Mouse (Mus musculus): ENCODE data around the gene Cnnm3.

The Cnnm3 gene

DNA sequence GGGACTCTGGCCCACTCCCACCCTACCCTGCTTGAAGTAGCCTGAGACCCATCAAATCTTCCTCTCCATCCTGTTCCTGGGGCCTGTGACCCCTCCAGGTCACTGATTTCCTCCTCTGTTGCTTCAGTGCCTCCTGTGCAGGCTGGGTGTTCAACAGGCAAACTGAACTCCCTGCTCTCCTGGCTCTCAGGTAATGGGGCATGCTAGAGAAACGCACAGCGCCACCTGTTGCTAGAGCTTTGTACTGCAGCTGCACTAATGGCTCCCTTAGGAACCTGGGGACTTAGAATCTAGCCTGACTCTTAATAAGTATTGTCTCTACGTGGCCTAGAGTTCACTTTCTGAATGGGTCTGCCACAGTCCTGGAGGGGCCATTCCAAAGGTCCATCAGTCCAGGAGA is 10.4 kb upstream of the Cnnm3 start:
- peak; percentile 49 for DNase-seq (ENCODE audit: low spot score)

DNA sequence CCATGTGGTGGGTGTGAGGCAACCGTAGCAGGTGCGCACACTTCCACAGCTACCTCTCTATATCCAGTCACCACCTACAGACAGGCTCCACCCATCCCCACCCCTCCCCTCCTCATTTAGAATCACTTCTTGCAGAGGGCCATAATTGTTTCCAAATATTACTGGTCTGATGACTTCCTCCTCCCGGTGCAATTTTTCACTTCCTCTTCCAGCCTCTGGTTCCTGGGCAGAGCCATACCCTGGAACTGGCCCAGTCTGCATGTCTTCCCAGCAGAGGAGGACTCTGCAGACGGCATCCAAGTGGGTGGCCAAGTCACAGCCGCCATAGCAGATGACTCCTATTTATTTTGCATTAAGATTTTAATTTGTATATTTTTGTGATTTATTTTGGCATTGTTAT is 3.4 kb upstream of the Cnnm3 start:
- DNase-seq (ENCODE audit: low spot score) = no peak

DNA sequence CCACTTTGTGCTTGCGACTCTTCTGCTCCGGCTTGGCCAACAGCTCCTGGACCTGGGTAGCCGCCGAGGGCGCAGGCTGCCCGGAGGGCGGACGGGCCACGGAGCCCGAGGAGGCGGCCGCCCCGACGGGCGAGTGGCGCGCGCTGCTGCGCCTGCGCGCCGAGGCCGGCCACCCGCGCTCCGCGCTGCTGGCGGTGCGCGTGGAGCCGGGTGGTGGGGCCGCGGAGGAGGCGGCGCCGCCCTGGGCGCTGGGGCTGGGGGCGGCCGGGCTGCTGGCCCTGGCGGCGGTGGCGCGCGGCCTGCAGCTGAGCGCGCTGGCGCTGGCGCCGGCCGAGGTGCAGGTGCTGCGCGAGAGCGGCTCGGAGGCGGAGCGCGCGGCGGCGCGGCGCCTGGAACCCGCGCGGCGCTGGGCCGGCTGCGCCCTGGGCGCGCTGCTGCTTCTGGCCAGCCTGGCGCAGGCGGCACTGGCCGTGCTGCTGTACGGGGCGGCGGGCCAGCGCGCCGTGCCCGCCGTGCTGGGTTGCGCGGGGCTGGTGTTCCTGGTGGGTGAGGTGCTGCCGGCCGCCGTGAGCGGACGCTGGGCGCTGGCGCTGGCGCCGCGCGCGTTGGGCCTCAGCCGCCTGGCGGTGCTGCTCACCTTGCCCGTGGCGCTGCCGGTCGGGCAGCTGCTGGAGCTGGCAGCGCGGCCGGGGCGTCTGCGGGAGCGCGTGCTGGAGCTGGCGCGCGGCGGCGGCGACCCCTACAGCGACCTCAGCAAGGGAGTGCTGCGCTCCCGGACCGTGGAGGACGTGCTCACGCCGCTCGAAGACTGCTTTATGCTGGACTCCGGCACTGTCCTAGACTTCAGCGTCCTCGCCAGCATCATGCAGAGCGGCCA is 660 bp downstream of the Cnnm3 start:
- no peak for DNase-seq (ENCODE audit: low spot score)

DNA sequence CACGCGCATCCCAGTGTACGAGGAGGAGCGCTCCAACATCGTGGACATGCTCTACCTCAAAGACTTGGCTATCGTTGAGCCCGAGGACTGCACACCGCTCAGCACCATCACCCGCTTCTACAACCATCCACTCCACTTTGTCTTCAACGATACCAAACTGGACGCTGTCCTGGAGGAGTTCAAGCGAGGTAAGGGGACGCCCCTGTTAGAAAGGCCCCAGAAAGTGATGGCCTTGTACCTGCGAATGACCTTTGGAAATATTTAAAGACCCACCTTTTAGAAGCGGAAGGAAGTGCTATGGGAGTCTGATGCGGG is 1.3 kb downstream of the Cnnm3 start:
- DNase-seq (ENCODE audit: low spot score) = no peak

DNA sequence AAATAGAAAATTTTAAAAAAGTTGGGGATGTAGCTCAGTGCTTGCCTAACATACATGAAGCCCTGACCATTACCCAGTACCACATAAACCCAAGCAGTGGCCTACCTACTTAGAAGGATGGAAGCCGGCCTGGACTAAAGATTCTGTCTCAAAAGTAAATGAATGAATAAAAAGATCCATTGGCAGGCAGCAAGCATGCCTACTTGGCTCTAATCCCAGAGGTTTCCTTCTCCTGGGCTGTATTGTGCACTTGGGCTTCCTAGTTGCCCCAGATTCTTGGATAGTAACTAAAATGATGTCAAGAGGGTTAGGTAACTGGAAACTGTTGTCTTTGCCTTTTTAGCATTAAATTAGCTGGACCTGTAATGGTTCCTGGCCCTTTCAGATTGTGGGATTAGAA is 1.6 kb downstream of the Cnnm3 start:
- DNase-seq (ENCODE audit: low spot score) = no peak

DNA sequence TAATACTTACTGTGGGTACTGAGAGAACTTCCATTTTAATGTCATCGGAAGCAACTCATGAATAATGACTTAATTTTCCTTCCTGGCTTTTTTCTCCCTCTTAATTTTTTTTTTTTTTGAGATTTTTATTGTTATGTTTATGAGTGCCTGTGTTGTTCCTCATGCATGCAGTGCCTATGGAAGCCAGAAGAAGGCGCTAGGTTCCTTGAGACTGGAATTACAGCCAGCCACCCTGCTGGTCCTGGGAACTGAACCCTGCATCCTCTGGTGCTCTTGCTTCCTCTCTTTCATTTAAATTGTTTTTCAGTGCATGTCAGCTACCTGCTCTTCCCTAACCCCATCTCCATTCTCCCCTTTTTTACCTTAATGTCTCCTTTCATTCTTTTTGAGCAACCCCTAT is 2.1 kb downstream of the Cnnm3 start:
- DNase-seq (ENCODE audit: low spot score) = no peak

DNA sequence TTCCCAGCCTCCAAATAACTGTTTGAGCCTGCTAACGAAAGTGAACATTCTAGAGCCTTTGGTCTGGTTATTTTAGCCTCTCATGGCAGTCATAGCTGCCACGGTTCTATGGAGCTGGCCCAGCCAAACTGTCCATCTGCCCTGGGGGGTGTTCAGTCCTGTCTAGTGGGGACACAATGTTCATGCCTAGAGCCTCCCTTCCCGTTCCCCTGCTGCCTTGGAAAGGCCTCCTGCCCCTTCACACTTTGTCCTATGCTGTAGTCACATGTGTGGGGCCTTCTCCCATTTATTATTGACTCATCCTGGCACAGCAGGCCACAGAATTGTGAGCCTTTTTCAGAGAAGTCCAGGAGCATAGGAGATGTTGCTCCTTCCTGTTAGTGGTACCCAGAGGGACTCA is 6.6 kb downstream of the Cnnm3 start:
- no peak for DNase-seq (ENCODE audit: low spot score)

DNA sequence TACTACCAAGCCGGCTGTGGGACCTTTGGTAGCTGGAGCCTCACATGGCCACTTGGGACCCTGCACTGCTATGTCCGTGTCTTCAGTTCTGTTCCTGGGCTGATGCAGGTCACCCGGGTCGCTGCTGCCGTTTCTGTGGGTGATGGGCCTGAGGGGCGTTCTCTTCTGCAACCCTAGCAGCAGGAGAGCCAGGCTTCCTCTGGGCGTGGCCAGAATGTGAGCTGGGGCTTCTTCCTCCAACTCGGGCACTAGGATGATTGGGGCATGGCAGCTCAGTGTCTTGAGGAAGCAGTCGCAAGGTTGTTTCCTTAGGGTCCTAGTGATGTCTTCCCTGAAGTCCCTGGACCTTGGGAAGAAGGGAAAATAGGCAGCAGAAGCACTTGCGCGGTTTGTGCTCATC is 8.0 kb downstream of the Cnnm3 start:
- DNase-seq (ENCODE audit: low spot score) = no peak

DNA sequence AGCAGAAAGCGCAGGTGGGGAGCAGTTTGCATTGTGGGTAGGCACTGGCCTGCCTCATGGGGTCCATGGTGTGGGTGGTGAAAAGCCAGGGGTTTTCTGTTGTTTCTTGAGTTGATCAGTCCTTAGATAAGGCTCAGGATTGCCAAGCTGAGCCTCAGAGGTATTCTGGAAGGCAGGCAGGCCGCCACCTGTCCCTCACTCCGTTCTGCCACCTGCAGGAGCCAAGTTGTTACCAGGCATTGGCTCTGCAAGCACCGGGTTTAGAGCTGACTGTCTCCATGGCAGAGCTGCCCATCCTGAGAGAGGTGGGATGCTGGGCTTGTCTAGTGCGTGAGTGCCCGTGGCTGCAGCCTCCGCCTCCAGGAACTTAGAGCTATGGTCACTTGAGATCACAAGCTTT is 10.5 kb downstream of the Cnnm3 start:
- DNase-seq (ENCODE audit: low spot score) = no peak

DNA sequence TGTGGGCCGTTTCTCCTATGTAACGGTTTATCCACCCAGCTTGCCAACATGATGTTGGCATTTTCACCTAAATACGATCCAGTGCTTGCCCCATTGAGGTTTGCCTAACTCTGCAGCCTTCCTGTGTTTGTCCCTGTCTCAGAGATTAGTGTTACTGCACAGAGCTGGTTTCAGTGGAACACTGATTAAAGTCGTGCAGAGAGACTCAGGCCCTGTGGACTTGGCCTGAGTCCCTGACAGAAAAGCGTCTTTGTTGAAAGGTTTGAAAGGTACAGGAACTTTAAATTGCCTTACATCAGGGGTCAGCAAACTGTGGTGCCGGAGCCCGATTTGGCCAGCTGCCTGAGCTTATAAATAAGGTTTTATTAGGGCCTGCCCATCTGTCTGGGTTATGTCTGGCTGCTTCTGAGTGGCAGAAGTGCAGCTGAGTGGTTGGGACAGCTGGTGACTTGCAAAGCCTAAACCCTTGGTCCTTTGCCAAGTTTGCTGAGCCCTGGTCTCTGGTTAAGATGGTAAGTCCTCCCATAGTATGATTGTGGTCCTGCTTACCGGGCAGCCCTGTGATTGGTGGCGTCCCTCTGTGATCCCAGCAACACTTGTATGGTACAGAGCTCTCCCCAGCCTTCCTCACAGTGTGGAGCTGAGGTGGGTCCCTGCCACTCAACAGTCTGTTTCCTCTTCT is 11.8 kb downstream of the Cnnm3 start:
- no peak for DNase-seq (ENCODE audit: low spot score)

DNA sequence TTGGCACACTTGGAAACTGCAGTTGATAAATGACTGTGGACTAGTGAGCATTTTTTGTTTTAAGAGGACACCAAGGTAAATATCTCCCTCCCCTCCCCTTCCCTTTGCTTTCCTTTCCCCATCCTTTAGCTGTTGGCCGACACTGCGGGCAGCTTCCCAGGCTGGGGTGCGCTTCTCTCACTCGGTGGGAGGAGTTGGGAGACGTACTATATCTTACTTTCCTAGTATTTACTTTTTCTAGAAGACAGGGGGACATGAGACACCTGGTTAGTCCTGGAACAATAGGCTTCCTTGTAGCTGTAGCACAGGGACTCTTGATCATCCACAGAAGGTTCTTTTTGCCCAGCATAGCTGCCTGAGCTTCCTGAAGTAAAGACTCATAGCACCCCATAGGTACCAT is 12.4 kb downstream of the Cnnm3 start:
- no peak for DNase-seq (ENCODE audit: low spot score)

DNA sequence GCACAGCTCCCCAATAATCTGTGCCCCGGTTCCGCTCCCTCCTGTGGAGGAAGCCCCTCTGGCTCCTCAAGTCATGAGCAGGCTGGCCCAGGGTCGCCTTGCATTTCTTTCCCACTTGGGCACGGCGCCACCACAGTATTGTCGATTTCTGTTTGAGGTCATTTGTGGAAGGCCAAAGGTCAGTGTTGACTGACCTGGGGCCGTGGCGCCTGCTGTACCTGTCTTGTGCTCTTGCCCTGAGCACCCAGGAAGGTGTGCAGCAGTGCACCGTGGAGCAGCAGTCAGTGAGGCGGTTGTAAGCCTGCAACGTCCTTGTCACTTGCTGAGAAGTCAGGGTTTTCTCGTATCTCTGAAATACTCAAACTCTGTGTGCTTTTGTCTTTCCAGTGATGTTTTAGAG is 14.1 kb downstream of the Cnnm3 start:
- no peak for DNase-seq (ENCODE audit: low spot score)

DNA sequence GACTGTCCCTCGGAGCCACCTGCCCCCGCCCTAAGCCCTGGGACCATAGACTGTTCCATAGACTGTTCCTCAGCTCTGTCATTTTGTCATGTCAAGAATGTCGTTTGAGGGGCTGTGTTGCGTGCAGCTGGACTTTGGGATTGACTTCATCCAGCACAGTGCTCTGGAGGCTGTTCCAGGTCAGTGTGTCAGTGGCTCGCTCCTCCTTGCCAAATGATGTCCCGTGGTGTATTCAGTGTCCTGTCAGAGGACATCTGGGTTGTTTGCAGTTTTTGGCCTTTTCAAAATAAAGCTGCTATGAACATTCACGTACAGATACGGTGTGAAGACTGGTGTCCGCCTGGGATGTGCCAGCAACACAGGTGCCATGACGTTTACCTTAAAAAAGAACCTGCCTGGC is 15.2 kb downstream of the Cnnm3 start:
- DNase-seq (ENCODE audit: low spot score) = no peak

DNA sequence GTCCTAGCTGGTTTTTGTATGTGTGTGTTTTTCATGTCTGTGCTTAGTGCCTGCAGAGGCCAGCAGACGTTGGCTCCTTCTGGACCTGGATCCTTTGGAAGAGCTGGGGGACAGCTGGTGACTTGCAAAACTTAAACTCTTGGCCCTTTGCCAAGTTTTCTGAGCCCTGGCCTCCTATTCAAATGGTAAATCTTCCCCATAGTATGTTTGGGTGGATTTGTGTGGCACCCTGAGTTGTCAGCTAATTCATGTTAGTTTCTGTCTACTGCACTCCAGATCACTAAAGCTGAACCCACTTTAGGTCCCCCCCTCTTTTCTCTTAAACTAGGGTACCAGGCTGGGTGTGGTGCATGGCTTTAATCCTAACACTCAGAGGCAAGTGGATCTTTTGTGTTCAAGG is 16.7 kb downstream of the Cnnm3 start:
- DNase-seq (ENCODE audit: low spot score) = no peak

DNA sequence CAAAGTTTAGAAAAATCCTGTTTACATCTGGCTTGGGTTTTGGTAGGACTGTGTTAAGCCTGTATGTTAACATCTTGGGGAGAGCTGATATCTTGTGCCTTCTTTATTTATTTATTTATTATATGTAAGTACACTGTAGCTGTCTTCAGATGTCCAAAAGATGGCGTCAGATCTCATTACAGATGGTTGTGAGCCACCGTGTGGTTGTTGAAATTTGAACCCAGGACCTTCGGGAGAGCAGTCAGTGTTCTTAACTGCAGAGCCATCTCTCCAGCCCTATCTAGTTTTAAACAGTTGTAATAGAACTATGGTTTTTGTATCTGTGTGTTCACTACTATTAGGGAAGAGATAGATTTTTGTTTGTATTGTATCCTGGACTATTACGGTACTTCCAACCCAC is 17.6 kb downstream of the Cnnm3 start:
- DNase-seq (ENCODE audit: low spot score) = no peak

DNA sequence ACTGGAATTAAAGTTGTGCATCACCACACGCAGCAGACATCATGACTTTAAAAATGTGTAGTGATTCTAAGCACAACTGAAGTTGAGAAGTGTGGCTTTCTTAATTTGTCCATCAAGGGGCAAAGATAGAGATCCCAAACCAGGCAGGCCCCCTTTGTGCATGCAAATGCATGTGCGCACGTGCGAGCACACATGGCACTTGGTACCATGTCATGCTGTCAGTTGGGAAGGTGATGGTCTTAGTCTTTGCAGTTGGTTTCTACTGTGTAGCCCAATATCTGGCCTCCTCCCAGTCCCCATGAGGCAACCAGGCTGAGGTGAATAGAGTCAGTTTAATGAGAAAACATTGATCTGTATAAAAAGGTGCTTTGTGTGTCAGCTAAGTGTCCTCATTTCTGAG is 18.2 kb downstream of the Cnnm3 start:
- no peak for DNase-seq (ENCODE audit: low spot score)

DNA sequence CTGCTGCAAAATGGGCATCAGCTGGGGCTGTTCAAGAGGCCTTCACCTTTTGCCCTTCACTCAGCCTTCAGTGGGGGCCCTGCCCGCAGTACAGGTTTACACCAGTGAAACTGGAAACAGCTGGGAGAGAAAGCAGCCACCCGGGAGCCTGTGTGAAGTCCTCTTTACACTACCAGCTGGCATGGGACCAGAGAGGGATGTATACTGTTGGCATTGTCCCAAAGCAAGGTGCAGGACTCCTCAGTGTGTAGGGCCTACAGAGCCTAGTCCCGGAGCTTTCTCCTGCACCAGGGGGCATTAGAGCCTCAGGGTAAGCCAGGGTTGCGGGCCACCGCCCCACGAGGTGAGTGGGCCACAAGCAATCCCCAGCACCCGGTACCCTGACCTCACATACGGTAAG is 18.8 kb downstream of the Cnnm3 start:
- DNase-seq (ENCODE audit: low spot score) = no peak

DNA sequence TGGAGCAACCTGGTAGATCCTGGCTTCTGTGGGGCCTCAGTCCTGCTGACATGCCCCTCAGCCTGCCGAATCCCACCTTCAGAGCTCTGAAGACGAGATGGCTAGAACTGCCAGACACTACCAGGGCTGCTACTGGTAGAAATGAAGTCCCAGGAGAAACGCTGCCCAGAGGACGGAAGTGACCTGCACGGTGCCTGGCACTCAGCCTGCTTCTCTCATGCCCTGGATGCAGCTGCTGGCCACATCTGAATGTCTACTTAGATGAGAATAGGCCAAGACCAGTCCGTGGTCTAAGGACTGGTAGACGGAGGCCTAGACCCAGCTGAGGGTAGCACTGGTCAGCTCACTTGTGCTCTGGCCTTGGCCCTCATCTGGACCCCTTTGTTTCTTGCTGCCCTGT is 19.3 kb downstream of the Cnnm3 start:
- no peak for DNase-seq (ENCODE audit: low spot score)

DNA sequence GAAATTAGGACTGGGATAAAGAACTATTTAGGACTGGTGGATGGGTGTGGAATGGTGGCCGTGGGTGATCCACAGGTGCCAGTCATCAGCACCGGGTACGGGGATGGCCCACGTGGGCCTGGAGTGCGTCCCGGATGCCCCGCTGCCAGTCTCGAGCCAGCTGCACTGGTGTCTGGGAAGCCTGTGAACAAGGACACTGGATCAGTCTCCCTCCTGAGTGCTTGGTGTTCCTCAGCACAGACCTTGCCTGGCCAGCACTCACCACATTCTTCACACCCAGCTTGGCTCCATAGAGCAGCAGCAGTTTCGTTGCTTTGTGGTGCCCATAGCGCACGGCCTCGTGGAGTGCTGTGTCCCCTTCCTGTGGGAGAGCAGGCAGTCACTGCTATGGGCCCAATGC is 19.8 kb downstream of the Cnnm3 start:
- DNase-seq (ENCODE audit: low spot score) = no peak

DNA sequence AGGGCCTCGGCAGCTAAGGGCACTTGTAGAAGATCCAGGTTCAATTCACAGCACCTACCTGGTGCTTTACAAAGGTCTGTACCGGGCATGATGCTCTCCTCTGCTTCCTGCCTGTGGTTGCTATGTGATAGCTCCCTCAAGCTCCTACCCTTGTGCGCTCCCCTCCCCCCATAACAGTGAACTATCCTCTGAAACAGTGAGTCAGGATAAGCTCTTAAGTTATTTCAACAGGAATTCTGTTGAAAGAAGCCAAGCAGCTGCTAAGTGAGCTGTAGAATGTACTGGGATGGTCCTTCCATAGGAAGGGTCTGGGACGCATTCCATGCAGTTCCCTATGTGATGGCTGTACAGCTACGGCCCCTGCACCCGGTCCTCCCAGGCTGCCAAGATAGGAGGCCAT is 21.9 kb downstream of the Cnnm3 start:
- no peak for DNase-seq (ENCODE audit: low spot score)

DNA sequence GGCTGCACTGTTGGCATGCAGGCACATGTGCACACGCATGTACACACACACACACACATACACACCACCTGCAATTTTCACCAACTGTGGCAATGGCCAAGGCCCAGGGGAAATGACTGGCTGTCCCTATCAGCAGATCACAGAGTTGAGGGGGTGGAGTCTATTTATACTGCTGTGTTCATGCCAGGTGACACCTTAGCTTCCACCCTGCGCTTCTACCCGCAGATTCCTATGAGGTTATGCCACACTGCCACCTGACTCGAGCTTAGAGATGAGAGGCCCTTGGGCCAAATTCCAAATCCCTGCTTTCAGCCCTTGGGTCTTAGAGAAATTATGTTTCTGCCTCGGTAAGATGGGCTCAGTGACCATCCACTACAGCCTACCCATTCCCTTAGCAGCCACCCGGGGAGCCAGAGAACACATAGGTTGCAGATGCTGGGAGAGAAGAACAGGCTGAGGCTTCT is 23.0 kb downstream of the Cnnm3 start:
- no peak for DNase-seq (ENCODE audit: low spot score)

DNA sequence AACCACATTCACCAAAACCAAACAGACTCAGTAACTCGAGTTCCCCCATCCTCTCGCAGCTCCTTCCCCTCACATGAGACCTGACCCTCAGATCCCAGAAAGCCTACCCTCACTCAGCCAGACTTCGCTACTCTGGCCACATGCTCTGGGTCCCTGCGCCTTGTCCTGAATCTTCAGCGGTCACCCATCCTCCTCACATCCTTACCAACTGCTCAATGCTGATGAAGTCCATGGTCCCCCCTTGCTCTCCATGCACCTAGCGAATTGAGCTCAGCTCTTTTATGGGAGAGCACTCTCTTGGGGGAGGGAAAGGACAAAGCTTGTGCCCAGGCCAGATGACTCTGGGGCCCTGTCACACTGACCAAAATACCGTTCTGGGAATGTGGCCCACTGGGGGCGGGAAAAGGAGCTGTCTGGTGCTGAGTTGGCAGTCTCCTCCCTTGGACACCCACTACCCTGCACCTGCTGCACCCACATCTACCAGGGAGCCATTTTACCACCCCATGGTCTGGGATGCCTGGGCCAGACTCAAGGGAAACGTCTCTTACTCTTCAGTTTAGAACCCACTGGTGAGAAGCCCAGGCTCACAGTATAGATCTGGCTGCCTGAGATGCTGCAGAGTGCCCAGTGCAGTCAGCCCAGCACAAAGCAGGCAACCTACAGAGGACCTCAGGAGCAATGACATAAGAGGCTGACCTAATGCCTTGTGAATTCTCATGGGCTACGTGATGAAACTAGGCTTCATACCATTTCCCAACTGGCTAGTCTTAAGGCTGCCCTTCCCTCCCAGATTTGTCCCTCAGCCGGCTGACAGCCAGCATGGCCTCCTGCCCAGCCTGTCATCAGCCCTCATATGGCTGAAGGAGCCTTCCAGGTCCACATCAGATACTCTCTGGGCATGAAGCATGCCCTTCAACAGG is 24.1 kb downstream of the Cnnm3 start:
- no peak for DNase-seq (ENCODE audit: low spot score)

DNA sequence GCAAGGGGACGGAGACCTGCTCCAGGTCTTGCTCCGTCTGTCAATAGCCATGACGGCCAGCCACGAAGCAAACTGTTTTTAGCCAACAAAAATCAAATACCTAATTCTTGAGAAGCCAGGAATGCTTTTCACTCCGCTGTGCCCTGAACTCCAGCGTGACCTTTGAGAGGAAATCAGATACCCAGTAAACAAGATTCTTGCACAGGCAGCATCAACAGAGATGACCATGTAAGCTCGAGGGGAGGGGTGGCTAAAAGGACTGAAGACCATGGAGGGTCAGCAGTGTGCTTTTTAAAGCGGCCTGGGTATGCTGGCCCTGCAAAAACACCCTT is 24.7 kb downstream of the Cnnm3 start:
- no peak for DNase-seq (ENCODE audit: low spot score)

Data from ovary, postnatal 10 days (tissue).